Mouse (Mus musculus) right cerebral cortex, postnatal 10 days (tissue): ENCODE results near the gene Acoxl.
A peak's percentile ranks its signal among the peaks of the same experiment; 100 is the strongest.

Experiments
- DNase-seq, 2 experiments: peaks; one replicate each; pipeline ENCODE4 v3.0.0; 2021; ENCODE audit warnings: low spot score in 2 of 2

Gene Acoxl

DNA sequence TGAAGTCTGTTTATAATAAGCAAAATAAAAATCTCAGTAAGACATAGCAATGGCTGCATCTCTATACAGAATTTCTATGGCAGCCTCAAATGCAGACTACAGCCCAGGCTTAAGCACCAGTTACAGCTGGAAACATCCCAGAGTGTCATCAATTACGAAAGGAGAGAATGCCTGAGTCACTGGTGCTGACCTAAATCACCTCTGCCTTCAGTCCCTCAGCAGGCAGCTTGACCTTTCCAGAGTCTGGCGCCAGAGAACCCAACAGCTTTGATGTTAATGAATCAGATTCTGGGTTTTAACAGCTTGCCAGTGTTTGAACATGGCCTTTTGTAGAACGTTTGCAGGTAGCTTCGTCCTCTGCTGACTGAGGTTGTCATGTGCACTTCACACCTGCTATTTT is 193.4 kb downstream of the Acoxl start:
- DNase-seq, result no peak

DNA sequence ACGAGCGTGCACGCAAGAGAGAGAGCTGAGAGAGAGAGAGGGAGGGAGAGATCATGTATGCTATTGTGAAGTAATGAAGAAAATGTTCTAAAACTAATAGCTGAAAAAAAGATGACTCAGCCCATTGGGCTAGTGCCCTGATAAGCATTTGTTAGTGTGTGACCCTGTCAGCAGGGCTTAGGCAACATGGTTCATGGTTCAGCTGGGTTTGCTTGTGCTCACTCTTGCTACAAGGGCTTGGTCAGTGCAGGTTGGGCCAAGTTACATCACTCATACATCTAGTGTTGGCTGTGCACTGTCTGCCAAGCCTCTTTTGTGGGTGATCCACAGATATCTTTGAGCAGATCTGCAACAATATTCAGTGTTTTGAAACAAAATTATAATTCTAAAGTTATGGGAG is 194.8 kb downstream of the Acoxl start:
- DNase-seq, result no peak

DNA sequence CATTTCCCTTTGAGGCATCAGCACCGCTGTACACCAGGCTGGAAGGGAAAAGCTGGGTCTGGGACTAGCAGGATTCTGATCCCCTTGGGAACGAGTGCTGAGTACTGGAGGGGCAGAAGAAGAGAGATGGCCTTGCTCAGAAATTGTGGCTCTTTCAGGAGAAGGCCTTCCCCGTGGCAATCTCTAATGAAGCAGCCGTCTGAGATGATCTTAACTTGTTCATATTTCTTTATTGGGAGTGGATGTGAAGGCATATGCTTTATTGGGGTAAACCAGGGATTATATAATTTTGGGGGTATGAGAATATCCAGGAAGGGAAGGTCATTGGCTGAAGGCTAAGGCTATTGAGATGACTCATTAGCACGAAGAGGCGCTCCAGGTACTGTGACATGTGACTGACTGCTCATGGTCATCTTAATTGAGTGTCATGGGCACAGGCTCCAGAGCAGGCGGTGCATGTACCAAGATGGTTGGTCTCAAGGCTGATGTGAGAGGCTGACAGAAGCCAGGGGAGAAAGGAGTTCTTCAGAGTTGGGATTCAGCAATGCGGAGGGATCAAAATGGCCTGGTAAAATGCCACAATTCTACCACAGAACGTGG is 195.5 kb downstream of the Acoxl start:
- DNase-seq, result no peak

DNA sequence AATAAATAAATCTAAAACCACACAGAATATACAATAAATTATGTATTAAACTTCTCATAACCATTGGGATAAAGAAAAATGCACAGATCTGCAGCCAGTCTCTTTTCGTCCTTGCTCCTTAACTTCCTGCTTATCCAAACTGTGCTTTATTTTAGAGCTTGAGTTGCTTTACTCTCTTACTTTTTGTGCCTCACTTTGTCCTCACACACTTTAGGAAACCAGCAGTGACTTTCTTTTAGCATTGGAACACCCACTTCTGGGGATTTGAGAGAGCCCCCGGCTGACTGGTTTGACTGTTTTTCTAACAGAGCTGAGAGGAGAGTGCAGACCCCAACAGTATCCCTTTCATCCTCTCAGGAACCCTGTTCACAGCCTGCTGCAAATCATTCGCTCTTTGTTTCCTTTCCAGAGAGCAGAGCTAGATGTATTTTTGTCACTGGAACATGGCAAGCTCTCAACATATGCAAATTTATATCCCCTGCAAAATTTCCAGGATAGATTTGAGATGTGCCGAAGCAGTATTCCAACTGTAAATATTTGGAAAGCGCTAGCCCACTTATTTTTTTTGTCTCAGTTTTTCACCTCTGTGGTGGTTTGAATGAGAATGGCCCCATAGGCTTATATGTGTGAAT is 199.7 kb downstream of the Acoxl start:
- no peak for DNase-seq

DNA sequence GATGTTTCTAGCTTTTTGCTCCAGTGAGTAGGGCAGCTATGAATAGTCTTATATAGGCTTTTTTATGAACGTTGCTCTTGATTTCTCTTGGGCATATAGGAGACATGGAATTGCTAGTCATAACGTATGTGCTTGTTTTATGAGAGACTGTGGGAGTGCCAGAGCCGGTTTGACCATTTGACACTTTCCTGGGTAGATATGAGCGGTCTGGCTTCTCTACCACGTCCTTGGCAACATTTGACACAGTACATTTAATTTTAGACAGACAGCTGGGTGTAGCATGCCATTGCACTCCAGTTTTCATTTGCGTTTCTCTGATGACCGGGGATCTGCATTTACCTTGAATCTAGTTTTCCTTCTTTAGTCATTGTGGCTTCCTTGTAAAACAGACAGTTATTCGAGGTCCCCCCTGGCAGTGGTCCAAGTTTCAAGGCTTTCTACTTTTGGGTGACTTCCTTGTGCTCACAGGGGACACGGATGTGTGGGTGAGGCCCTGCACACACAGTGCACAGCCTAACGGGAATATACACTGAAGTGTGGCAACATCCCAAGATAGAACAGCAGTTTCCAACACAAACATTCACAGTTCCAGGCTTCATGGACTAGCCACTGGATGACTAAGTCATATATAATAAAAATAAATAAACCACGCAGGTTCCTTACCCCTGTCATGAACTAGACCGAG is 202.5 kb downstream of the Acoxl start:
- DNase-seq, result peak; percentile 52 to 61

DNA sequence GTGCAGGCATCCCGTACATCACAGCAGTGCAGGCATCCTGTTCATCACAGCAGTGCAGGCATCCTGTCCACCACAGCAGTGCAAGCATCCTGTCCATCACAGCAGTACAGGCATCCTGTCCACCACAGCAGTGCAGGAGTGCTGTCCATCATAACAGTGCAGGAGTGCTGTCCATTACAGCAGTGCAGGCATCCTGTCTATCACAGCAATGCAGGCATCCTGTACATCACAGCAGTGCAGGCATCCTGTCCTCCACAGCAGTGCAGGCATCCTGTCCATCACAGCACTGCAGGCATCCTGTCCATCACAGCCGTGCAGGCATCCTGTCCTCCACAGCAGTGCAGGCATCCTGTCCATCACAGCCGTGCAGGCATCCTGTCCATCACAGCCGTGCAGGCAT is 207.8 kb downstream of the Acoxl start:
- DNase-seq, result no peak

DNA sequence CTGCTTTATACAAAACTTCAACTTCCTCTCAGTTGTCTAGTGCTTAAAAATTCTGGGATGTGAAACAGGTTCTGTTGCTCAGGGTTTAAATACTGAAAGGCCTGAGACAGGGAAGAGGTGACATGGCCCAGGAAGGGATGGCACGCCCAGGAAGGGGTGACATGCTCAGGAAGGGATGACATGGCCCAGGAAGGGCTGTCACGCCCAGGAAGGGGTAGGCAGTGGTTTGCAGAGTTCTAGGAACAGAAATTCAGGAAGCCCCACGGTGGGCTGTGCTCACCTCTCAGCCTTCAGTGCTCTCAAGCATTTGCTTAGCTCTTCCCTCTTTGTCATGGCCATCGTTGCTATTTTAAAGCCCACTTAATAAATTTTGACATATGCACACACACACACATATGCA is 216.2 kb downstream of the Acoxl start:
- no peak for DNase-seq

DNA sequence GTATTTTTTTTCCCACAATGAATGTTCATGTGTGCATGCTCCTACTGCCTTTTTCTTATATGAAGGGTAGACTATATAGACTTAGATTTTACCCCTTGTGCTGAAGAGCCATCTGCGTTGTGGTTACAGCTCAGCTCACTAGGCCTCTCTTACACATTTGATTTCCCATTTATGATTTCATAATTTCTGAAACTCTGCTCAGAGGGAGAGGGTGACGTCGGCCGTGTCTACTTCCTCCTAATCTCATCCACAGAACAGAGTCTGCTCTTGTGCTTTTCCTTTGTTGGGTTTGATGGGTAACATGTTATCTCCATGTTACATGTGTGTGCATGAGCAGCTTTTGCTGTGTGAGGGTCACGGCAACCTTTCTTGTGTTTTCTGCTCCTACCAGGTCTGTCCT is 219.2 kb downstream of the Acoxl start:
- no peak for DNase-seq

DNA sequence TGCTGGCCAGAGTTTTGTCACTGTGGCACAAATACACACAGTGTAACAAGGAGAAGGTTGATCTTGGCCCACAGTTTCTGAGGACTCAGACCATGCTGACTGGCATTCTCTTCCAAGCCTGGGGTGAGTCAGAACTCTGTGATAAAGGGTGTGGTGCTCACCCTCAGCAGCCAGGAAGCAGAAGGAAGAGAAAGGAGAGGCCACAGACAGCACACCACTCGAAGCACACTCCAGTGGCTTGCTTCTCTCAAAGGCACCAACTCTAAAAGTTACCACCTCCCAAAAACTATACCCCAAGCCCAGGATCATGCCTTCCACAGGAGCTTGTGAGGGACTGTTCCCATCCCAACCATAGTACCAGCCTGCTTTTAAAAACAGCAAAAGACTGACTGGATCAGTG is 220.0 kb downstream of the Acoxl start:
- DNase-seq, result no peak

DNA sequence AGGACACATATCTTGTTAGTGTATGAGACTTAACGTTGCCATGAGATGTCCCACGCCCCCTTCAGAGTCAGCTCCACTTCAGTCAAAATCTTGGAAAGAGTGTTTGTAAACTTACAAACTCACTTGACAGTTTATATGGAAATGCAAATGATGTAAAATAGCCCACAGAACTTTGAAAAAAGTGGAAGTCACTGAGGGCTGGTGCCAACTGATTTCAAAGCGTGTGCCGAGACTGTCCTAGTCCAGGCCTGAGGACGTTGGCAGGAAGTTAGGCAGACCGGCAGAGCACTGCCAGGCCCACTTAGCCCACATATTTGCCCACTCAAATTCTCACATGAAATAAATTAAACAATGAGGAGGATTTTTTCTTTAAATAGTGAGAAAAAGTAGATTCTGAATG is 221.5 kb downstream of the Acoxl start:
- no peak for DNase-seq

DNA sequence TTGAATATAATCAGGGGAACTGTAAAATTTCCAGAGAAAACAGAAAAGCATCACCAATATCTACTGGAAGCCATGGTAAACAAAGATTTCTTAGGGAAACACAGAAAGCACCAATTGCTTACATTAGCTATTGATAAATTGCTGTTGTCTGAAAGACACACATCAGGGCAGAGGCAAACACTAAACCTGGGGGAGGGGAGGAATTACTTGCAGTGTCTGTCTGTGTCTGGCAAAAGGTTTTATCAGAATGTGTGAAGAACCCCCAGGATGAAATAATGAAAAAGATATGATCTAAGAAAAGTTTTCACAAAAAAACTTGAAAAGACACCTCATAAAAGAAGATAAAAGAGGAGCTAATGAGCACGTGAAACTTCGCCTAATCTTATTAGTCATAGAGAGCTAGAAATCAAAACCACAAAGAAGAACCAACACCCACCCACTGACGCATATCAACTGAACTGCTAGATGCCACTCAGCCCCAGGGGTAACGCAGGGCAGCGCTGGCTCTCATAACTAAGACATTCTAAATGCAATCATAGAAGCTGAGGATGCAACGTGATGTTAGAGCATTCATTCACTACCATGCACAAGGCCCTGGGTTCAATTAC is 222.1 kb downstream of the Acoxl start:
- no peak for DNase-seq

DNA sequence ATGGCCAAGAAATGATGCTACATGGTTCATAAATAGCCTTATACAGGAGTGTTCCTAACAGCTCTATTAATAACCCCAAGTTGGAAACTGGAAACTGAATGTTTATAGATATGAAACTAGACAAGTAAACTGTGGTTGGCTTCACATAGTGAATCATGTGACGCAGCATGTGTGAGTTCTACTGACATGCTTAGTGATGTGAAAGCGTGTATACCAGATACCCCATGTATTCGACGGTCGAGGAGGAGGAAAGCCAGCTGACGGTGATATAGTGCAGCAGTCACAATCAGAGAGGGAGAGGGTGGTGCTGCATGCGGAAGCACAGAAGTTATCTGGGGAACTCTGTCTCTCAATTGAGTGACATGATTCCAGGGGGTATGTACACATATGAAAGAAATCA is 222.8 kb downstream of the Acoxl start:
- no peak for DNase-seq

DNA sequence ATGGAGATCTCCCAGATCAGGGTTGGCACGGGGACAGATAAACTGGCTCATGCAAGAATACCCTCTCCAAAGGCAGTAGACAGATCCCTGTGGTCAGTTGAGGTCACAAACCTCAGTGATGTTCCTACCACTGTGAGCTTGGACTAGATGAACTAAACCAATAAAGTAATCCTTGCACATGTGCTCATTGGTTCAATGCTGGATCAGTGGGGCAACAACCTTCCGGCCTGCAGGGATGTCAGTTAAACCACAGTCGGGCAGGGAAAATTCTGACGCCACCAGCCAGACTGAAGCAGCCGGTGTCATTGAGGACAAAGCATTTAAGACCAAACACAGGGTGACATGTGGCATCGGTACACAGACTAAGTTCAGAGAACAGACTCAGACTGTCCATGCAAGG is 224.1 kb downstream of the Acoxl start:
- no peak for DNase-seq

DNA sequence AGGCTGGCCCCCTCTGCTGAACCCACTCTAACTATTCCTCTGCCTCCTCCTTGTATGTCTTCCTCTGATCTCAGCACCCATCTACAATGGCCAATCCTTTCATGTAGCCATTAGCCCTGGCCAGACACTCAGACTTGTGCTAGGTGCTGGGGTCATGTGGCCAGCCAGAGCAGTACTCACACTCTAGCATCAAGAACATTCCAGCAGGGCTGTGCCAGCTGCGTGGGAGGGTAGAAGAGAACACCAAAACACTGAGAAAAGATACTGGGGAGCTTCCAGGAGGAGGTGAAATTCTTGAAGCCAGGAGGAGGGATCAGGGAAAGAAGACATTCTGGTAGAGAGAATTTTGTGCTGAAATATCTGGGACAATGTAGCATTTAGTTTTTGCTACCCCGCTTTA is 226.3 kb downstream of the Acoxl start:
- no peak for DNase-seq

DNA sequence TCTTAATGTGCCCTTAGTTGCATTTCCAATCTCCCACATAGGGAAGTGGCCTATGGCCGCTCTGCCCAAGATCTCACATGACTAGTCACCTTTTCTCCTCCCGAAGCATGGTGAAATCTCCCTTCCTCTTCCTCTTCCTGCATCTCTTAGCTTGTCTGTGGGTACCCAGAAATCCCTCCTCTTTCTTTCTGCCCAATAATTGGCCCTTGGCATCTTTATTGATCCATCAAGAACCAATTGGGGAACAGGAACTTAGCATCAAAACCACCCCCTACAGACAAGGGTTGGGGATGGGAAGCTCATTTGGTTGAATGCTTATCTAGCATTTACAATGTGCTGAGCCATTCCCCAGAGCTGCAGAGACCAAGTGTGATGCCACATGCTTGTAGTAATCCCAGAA is 226.9 kb downstream of the Acoxl start:
- no peak for DNase-seq

DNA sequence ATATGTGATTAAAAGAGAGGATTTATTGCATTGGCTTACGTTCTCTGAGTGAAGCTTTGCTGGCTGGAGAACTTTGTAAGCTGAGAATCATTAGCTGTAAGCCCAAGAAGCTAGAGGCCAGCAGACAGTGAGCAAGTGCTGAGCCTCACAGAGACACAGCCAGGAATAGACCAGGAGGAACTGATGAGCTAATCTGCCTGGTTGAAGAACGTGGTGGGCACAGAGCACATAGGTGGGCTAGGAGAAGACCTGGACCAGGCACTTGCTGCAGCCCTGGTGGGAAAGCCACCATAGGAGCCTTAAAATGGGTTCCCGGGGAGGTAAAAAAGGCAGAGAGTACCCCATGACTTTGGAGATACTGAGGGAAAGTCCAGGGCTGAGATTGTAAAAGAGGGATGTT is 228.5 kb downstream of the Acoxl start:
- DNase-seq, result no peak

DNA sequence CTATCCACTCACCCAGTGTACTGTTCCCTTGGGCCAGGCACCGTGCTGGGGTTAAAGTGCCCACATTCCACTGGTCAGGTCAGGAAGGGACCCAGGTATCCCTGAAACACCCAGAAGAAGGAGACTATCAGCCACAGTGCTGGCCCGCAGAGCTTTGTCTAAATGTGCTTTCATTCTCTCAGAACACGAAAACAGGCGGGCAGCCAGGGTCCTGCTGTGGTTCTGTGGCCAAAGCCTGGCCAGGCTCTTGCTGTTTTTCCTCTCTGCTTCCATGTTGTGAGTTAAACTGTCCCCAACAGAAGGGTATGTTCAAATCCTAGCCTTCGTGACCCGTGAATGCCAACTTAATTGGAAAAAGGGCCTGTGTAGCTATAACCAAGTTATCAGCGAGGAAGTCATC is 228.9 kb downstream of the Acoxl start:
- DNase-seq, result no peak

DNA sequence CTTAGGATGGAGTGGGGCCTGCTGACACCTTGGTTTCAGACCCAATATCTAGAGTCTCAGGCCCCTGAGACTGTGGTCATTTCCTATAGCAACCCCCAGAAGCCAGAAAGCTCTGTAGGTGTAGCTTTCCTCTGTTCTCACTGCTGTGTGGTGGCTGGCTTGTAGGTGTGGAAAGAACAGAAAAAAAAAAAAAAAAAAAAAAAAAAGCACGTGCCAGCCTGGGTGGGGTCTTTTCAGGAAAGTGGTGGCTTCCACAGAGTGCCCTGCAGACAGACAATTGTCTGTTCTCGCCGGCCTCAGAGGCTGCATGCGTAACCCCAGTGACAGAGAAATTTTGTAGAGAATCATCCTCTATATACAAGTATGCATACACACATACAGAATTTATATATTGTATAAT is 229.5 kb downstream of the Acoxl start:
- no peak for DNase-seq

DNA sequence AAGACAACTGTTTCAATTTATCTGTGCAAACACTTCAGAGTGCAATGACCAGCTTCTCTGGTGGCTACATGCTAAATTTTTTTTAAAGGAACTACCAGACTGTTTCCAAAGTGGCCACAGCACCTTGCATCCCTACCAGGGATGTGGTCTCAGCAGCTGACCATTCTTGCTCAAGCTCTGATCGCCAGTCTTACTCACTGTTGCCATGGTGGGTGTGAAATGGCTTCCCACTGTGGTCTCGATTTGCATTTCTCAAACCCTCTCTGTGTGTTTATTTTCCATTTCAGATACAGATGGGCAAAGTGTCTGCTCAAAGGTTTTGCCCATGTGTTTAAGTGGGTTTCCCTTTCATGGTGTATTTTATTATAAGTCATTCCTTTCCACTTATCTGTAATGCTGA is 230.3 kb downstream of the Acoxl start:
- no peak for DNase-seq

DNA sequence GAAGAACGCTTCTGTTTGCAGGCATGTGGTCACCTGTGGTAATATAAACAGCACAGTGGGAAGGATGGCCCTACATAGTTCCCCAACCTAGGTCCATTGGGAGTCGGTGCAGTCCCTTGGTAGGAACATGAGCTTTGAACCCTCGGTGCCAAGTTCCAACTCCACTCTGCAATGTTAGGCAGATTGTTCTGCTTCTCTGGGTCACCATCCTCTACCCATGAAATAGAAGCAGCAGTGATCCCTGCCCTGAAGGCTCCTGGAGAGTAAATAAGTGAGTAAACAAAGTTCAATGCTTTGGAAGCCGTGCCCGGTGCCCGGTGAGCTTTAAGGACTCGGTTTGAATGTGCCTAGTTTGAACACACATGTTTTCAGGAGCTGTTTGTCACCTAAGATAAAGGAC is 233.1 kb downstream of the Acoxl start:
- no peak for DNase-seq

DNA sequence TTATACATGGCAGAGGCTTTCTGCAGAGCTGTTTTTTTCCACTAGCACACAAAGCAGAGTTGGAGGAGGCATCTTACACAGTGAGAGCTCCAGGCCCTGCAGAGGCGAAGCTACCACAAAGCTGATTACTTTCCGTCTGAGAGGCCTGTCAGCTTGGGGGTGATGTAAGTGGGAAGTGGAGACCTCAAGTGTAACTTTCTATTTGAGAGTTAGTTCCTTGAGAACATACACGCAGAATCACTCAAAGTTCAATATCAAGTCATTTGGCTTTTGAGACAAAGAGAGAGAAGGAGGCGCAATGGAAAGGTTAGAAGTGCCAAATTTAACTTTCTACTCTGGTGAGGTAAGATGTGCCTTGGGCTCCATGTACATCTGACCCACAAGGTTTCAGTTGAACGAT is 234.3 kb downstream of the Acoxl start:
- DNase-seq, result no peak

DNA sequence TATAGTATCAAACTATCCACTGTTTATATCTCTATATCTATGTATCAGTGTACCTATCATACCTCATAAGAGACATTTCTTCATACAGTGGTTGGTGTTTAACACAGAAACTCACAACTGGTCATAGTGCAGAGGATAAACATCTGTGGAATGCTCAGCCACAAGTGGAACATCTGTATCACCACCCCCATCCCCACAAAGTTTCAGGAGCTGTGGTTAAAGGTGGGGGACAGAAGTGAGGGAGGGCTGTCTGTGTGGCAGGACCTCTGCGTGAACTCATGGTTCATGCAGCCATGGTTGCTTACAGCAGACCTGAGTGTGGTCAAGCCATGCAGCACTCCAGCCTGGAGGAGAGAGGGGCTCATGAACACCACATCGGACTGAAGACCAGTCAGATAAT is 234.9 kb downstream of the Acoxl start:
- no peak for DNase-seq

DNA sequence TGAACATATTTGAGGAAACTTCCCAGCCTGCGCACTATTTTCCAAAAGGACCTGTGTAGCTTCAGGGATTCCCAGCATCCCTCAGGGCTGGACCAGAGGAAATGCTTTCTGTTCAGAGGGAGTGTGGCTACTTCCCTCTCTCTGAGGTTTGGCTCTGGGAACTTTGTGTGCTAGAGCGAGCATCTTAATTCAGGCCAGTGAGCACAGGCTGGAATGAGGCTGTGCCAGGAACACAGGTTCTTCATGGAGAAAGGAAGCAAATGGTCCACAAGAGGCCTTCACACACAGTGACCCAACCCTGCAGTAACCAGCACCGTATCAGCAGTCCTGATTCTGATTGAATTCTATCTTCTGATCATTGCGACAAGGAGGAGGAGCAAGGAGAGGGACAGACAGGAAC is 238.3 kb downstream of the Acoxl start:
- DNase-seq, result no peak
